Mouse (Mus musculus) ES-Bruce4 (cell line): ENCODE measurements at regions not wholly inside any gene's neighbourhood (a gene's known extent, or its start where the extent isn't known, plus 50 kb on each side); places are given as distances from the start of the nearest gene placed in this dataset.
A peak's percentile ranks its signal among the peaks of the same experiment; 100 is the strongest.

ENCODE experiments used
- H3K27ac ChIP-seq: 2 replicates; pipeline ENCODE4 v1.5.1; 2012; ENCODE audit warnings: low read length, inconsistent platforms; ENCODE audit not compliant: insufficient read depth
- H3K27me3 ChIP-seq: 2 replicates; pipeline ENCODE4 v1.6.1; 2012; ENCODE audit warnings: mild to moderate bottlenecking, low read length, inconsistent platforms; ENCODE audit not compliant: control insufficient read depth, poor library complexity, insufficient read depth, severe bottlenecking
- H3K36me3 ChIP-seq: 2 replicates; pipeline ENCODE4 v1.6.1; 2012; ENCODE audit warnings: inconsistent platforms, mild to moderate bottlenecking, low read length, moderate library complexity; ENCODE audit not compliant: control insufficient read depth, poor library complexity, insufficient read depth, severe bottlenecking
- H3K4me1 ChIP-seq: one replicate; pipeline ENCODE4 v1.8.1; 2011; ENCODE audit warnings: low read length; ENCODE audit not compliant: control insufficient read depth, insufficient read depth
- H3K4me3 ChIP-seq: 2 replicates; pipeline ENCODE4 v1.5.1; 2011; ENCODE audit warnings: low read depth, mild to moderate bottlenecking, low read length
- H3K9ac ChIP-seq: 2 replicates; pipeline ENCODE4 v1.6.1; 2012; ENCODE audit warnings: low read depth, mild to moderate bottlenecking, inconsistent platforms; ENCODE audit not compliant: poor library complexity, severe bottlenecking
- H3K9me3 ChIP-seq: replicated peaks from 2 replicates; pipeline ENCODE4 v1.6.1; 2012; ENCODE audit warnings: mild to moderate bottlenecking, low read length, inconsistent platforms; ENCODE audit not compliant: control insufficient read depth, poor library complexity, insufficient read depth, severe bottlenecking
- CTCF ChIP-seq: IDR thresholded peaks from one replicate; pipeline ENCODE4 v1.8.1; 2011; ENCODE audit warnings: low read depth, low read length
- EP300 ChIP-seq: IDR thresholded peaks from 2 replicates; pipeline ENCODE4 v1.6.1; 2011; ENCODE audit warnings: low read depth, low read length; ENCODE audit not compliant: insufficient read depth
- POLR2A ChIP-seq: IDR thresholded peaks from one replicate; pipeline ENCODE4 v1.8.1; 2011; ENCODE audit warnings: low read length; ENCODE audit not compliant: insufficient read depth

DNA sequence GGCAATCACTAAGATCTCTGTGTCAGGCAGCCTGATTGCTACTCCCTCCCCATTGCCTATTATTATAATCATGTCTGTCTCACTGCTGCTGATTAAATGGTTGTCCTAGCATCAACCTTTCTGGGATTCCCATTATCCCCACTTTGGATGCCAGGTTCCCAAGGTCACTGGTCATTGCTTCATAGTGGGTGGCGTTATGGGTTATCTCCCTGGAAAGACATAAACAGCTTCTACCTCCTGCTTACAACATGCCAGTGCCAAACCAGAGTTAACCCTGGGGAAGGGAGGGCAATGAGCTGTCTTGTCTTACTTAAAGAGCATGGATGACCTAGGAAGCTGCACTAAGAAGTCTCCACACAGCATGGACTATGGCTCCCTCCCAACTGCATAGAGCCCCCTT, 136.9 kb downstream of the Uaca start:
- H3K9ac ChIP-seq, result no peak overlapping the region
- no peak for TF ChIP-seq CTCF
- no peaks in the 10 kb centered on the region for H3K27me3 ChIP-seq

GRCm38 (mm10) chr9:60936937-60937336, 142.6 kb downstream of the Uaca start:
- no peak overlapping the region for H3K9ac ChIP-seq
- no peak for TF ChIP-seq EP300
- TF ChIP-seq POLR2A, result no peak
- H3K4me3 ChIP-seq, result no peak overlapping the region
- H3K9me3 ChIP-seq, result no peaks in the 10 kb centered on the region
- no peaks in the 10 kb centered on the region for H3K36me3 ChIP-seq
- no peaks in the 10 kb centered on the region for H3K4me1 ChIP-seq
- H3K27me3 ChIP-seq, result no peaks in the 10 kb centered on the region
- H3K27ac ChIP-seq, result no peak overlapping the region

More for the DNA sequence above, 136.9 kb downstream of the Uaca start:
- H3K9me3 ChIP-seq, result no peaks in the 10 kb centered on the region
- no peak overlapping the region for H3K4me3 ChIP-seq
- no peaks in the 10 kb centered on the region for H3K36me3 ChIP-seq
- H3K27ac ChIP-seq, result no peak overlapping the region
- H3K4me1 ChIP-seq, result no peaks in the 10 kb centered on the region

- H3K4me1 ChIP-seq, result no peaks in the 10 kb centered on the region
- TF ChIP-seq POLR2A (no peak), CTCF (peak; percentile 90), EP300 (peak; percentile 44; the same call in 1 of the 2 replicates)
- H3K27me3 ChIP-seq, result no peaks in the 10 kb centered on the region
- no peak overlapping the region for H3K4me3 ChIP-seq
- no peak overlapping the region for H3K9ac ChIP-seq
- H3K9me3 ChIP-seq, result no peaks in the 10 kb centered on the region
- no peaks in the 10 kb centered on the region for H3K36me3 ChIP-seq
- no peak overlapping the region for H3K27ac ChIP-seq
These were observed 145.8 kb downstream of the Uaca start for GRCm38 (mm10) chr9:60939858-60940804.

DNA sequence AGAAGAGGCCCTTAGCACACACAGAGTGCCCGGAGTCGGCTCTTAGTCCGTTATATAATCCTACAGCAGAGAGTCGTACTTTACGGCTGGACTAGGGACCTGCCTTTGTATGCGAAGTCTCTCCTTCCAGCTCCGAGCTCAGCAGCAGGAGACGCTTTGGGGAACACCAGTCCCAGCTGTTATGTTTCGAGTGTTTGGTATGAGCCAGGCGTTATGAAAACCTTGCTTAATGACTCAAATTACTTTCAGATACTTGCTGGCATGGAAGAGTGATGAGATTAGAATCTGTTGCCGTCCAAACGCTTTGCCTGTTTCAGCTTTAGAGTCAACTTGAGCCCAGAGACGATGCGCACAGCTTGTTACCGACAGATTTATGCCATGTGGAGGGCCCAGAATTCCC, 153.0 kb downstream of the Uaca start:
- H3K27ac ChIP-seq, result no peak overlapping the region
- H3K4me1 ChIP-seq, result no peaks in the 10 kb centered on the region
- TF ChIP-seq CTCF (no peak), EP300 (no peak), POLR2A (no peak)
- H3K9me3 ChIP-seq, result no peaks in the 10 kb centered on the region
- H3K36me3 ChIP-seq, result no peaks in the 10 kb centered on the region
- no peaks in the 10 kb centered on the region for H3K27me3 ChIP-seq
- H3K9ac ChIP-seq, result no peak overlapping the region
- no peak overlapping the region for H3K4me3 ChIP-seq

DNA sequence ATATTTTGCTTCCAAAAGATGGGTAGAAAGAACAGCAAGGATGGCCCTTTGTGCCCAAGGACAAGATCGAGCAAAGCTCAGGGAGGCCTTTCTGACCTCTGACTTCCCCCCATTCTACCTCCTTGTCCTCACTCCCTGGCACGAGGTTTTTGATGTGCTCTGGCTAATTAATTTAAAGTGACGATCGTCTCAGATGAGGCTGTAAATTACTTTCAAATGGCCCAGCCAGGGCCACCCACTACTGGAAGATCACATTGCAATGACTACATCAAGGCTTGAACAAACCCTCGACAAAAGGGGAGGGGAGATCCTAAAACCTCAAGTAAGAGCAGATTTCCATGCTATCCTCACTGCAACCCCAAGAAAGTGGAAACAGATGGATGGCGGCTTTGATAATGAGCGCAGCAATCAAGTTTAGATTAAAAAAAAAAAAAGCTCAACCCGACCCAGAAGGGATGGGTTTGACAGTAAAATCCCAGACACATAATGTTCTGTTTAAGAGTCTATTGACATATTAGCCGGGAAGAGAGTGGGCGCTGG, 154.3 kb downstream of the Uaca start:
- Histone ChIP-seq H3K9me3 (no peaks in the 10 kb centered on the region), H3K27ac (no peak overlapping the region), H3K4me1 (no peaks in the 10 kb centered on the region), H3K27me3 (no peaks in the 10 kb centered on the region; the same call in 1 of the 2 replicates), H3K36me3 (no peaks in the 10 kb centered on the region), H3K9ac (no peak overlapping the region), H3K4me3 (no peak overlapping the region)
- TF ChIP-seq POLR2A (no peak), CTCF (no peak), EP300 (no peak)

DNA sequence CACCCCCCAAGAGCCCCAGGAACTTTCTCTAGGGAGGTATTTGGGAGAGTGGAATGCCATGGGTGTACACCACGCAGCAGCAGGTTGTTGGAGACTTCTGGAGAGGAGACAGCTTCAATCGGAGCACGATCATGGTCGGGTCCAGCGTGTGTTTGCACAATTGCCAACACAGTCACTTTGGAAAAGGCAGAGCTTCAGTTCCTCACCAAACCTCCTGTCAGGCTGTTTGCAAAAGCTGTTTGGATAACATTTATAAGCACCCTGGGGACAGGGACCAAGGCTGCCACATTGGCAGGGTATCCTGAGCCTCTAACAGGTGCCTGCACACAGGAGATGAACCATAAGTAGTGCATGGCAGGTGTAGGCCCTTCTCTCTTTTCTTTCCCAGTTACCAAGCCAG, 155.8 kb downstream of the Uaca start:
- Histone ChIP-seq H3K4me3 (no peak overlapping the region), H3K4me1 (no peaks in the 10 kb centered on the region), H3K27ac (no peak overlapping the region), H3K36me3 (no peaks in the 10 kb centered on the region), H3K9ac (no peak overlapping the region), H3K9me3 (no peaks in the 10 kb centered on the region), H3K27me3 (no peaks in the 10 kb centered on the region; the same call in 1 of the 2 replicates)
- TF ChIP-seq CTCF, result no peak
- no peak for TF ChIP-seq EP300
- TF ChIP-seq POLR2A, result no peak
